Mouse (Mus musculus) left cerebral cortex, adult 11 months (tissue): Measurements from ENCODE around the gene Tal1.

Experiments
- DNase-seq: peaks from one replicate; pipeline ENCODE4 v3.0.0; 2022; ENCODE audit warnings: low spot score

Gene Tal1

GRCm38 (mm10) chr4:115056371-115056920 lies at the start of gene Tal1:
Tal1 (plus strand) TSS chr4:115056426.
- DNase-seq = no peak

GRCm38 (mm10) chr4:115014276-115014675 lies 42.0 kb upstream of the Tal1 start:
- DNase-seq = no peak

GRCm38 (mm10) chr4:115019997-115020396 lies 36.2 kb upstream of the Tal1 start:
- no peak for DNase-seq

- no peak for DNase-seq
Observed at GRCm38 (mm10) chr4:115035043-115035442, 21.2 kb upstream of the Tal1 start.

GRCm38 (mm10) chr4:115038242-115038641 lies 18.0 kb upstream of the Tal1 start:
- no peak for DNase-seq

DNA sequence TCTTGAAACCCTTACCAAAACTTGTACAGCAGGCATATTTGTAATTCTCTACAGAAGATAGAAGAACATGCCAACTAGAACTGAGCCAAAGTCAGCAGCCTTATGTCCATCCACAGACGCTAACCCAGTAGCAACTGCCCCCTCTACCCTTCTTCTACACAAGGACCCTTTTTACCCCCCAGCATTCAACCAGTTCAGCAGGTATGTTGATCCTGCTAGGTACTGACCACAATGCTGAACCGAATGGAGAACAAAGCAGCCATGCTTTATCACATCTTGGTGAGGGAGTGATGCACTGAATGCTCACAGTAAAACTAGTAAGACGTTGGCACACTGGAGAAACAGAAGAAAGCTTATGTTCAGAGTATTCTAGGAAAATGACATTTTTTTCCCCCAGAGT lies 10.6 kb upstream of the Tal1 start:
- DNase-seq = no peak

DNA sequence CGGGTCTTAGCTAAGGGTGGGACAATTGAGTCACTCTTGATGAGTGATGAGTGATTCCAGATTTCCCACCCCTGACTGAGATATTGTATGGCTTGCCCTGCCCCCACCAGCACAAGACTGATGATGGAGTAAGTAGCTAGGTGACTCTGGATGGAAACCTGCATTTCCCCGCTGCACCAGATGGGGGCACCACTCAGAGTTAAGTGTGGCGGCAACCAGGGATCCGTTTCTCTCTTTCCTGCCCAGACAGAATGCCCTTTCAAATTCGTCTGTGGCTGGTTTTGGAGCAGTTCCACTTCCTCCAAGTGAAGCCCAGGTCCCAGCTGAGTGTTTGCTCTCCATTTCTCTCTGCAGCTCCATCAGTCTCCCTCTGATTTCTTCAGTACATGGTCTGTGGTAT lies 8.5 kb upstream of the Tal1 start:
- DNase-seq = no peak

DNA sequence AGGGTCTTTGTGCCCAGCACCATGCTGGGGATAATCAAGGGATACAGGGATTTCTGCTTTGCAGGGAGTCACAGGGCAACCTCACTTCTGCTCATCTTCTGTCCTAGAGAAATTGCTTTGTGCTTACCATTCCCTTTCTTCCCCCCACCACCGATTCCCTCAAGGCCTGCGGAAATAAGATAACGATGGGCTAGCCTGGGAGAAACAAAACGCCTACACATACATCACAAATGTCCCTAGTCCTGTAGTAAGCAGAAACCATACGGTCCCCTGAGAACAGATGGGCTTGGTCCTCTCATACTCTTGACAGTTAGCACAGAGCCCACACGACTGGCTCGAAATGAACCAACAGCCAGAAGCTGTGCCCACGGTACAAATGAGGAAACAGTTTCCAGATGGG lies 8.0 kb upstream of the Tal1 start:
- DNase-seq = no peak

GRCm38 (mm10) chr4:115051245-115051644 lies 5.0 kb upstream of the Tal1 start:
- no peak for DNase-seq

- DNase-seq = no peak
Observed at GRCm38 (mm10) chr4:115052343-115053005, 3.8 kb upstream of the Tal1 start.

GRCm38 (mm10) chr4:115055044-115055443 lies 1.2 kb upstream of the Tal1 start:
- no peak for DNase-seq

GRCm38 (mm10) chr4:115055691-115056090 lies 535 bp upstream of the Tal1 start:
- DNase-seq = no peak

DNA sequence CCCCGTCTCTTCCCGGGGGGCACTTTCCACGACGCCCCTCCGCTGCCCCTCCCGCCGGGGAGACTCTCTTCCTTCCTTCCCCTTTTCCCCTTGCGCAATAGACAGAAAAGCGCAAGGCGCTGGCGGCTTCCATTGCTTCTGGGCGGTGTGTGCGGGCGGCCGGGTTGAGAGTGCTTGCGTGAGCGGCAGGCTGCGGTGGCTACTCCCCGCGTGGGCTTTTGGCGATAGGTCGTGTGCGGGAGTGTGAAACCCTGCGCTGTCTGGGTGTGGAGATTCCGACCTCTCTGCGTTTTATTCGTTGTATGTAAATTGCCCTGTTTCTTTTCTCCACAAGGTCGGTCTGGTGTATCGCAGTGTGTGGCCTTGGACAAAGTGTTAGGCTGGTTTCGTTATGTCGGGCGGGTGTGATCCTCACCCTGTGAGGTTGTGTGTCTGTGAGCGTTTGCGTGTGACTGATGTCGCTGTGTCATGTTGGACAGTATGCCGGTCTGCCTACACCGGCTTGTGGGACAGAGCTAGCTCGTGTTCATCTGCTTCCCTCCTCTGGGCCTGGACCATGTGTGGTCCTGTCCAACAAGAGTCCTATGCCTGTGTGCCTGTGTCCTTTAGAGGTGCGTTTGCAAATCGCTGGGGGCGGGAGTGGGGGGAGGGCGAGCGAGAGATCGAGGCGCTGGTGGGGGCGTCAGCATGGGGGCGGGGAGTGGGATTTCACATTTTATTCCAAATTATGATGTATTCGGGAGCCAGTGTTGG lies 871 bp downstream of the Tal1 start:
- DNase-seq = no peak

DNA sequence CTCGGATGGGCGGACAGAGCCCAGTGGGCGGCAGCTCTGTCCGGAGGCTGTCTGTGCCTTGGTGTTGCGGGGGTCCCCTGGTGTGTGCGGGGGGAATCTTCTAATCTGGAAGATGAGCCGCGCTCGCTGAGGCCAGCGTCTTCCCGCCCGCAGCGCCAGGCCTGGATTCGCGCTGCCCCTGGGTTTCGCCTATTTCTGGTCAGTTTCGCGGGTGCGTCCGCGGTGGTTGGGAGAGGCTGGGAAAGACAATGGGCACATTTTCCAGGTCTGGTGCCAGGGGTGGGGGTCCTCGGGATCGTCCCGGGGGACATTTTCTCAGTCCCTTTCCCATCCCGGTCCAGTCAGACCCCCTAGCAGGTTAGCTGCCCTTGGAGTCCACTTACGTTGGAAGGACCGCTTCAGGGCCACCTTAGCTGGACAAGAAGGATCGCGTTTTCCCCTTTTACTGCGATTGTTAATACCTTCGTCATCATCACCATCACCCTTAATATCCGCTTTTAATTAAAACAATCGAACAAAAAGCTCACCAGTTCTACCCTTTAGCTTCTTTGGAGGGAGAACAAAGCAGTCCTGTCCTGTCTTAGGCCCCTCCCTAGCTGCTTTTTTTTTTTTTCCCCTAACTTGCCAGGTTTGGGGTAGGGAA lies 1.6 kb downstream of the Tal1 start:
- DNase-seq = no peak

DNA sequence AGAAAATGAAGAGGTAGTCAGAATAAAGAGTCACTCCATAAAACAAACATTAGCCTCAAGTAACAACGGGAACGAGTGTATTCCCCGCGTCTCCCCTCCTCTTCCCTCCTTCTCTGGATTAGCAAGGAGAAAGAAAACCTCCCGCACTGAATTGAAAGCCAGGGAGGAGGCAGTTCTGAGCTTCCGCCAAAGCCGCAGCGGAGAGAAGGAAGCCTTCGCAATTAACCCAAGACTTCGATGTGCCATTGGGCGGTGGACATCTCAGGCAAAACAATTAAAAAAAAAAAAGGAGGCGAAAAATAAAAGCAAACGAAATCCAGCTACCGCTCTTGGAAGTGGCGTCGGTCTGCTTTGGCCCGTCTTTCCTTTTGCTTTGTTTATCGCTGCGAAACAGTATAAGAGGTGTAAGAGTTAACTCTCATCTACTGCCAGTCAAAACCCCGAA lies 2.1 kb downstream of the Tal1 start:
- no peak for DNase-seq

DNA sequence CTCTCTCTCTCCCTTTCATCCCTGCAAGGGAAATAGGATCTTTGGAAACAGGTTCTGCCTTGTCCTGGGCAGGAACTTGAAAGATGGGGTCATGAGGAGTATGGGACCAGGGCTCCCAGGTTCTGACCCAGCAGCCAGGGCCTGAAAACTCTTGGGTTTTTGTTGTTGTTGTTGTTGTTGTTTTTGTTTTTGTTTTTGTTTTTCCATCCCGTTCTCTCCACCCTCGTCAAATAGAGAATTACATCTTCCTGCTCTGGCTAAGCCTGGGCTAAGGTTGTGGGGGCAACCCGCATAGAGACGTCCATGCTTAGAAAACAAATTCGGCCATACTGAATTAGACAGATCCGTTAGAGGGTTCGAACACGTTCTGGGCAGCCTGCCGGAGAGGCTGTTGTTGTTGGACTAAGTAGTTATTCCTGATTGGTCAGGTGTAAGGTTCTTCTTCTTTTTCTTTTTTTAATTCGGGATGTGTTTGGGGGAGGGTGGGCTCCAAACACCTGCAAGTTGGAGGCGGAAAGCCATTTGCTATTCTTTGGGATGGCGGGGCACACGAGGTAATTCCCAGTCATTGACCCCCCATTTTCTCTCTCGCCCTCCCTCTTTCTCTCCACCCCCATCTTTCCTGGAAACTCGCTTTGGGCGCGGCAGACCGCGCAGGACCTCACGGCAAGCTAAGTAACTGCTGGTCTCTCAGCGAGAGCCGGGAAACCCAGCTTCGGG lies 2.8 kb downstream of the Tal1 start:
- DNase-seq = no peak

GRCm38 (mm10) chr4:115059871-115060270 lies 3.6 kb downstream of the Tal1 start:
- DNase-seq = no peak

- DNase-seq = no peak
Observed at GRCm38 (mm10) chr4:115060753-115061152, 4.5 kb downstream of the Tal1 start.

DNA sequence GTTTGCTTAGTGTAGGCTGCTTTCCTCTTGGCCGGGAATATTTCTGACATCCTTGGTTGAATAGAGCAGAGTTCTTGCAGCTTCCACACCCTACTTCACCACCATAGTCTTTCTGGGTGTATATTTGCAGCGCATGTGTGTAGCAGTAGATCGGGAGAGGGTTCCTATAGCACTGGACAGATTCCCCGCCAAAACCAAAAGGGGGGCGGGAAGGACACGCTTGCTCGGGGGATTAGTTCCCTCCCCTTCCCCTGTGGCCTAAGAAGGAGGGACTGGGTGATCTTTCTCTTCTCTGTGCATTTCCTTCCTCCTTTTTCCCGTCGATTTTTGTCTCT lies 6.3 kb downstream of the Tal1 start:
- DNase-seq = no peak

- DNase-seq = no peak
Observed at GRCm38 (mm10) chr4:115062875-115063517, 6.8 kb downstream of the Tal1 start.

DNA sequence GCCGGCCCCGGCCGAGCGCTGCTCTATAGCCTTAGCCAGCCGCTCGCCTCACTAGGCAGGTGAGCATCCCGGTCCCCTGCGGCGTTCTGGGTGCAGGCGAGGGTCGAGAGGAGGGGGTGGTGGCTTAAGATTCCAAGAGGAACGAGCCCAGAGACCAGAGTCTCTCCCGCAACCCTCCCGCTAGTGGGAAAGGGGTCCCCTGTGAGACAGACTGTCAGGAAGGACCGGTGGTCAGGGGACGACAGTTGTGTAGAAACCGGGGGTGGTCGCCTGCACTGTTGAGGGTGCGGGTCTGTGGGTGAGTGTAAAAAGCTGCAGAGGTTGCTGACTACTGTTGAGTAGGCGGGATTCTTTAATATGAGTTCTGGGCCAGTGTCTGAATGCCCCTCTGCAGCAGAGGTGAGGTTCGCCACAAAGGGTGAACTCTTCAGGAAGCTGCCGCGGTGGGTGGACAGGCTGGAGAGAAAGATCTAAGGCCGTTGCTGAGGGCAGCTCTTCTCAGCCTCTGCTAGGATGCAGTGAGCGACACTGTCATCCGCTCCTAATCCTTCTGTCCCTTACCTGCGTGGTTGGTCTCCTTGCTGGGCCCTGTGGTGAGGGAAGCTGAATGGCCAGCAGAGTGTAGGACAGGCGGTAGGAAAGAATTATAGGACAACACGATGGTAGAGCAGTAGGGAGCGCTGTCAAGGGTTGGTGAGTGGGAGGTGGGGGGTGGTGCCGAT lies 7.5 kb downstream of the Tal1 start:
- no peak for DNase-seq
